Mouse (Mus musculus) midbrain, embryonic 10.5 days (tissue): ENCODE measurements around the gene Gm16440. TPM values are rescaled to one million over a fixed set of nuclear protein-coding genes. Genes with fewer than 3 reads are reported as not detected.
"Not testable (repeated sequence)": the region's sequence is repeated elsewhere in the genome, so short reads cannot be mapped to it uniquely, and the experiment has no call there.

Experiments
- DNase-seq: peaks from one replicate; pipeline ENCODE4 v3.0.0-alpha.2; 2017; ENCODE audit warnings: low spot score
- H3K27ac ChIP-seq: fragments of 300-500 bp; sonication (generic); replicated peaks from 2 replicates; pipeline ENCODE4 v1.5.1; 2016; ENCODE audit warnings: mild to moderate bottlenecking
- H3K27me3 ChIP-seq: fragments of 300-500 bp; sonication (generic); 2 replicates; pipeline ENCODE4 v1.6.1; 2016; ENCODE audit warnings: low read depth, mild to moderate bottlenecking; ENCODE audit not compliant: poor library complexity, severe bottlenecking
- H3K36me3 ChIP-seq: fragments of 300-500 bp; sonication (generic); 2 replicates; pipeline ENCODE4 v1.6.1; 2016; ENCODE audit warnings: mild to moderate bottlenecking, moderate library complexity
- H3K4me1 ChIP-seq: fragments of 300-500 bp; sonication (generic); 2 replicates; pipeline ENCODE4 v1.6.1; 2016
- H3K4me3 ChIP-seq: fragments of 300-500 bp; sonication (generic); 2 replicates; pipeline ENCODE4 v1.5.1; 2016; ENCODE audit warnings: mild to moderate bottlenecking, moderate library complexity
- H3K9me3 ChIP-seq: fragments of 300-500 bp; sonication (generic); replicated peaks from 2 replicates; pipeline ENCODE4 v1.6.1; 2016; ENCODE audit warnings: mild to moderate bottlenecking
- WGBS: fragments of 180-500 bp; shearing (Covaris S2); methylation state at CpG from one replicate; pipeline ENCODE4 v1.1.7; 2016; 5-methylcytosine and 5-hydroxymethylcytosine counted together
- polyA plus RNA-seq: library from polyadenylated mRNA; unstranded; fragments of >200 nt; fragmentation: Nextera tagmentation; extraction: Ambion mirVana; gene quantifications from 2 replicates; pipeline ENCODE4 v1.2.1, GENCODE M21; 2016

Gm16440 gene
- polyA plus RNA-seq: not detected in 2 replicates

DNA sequence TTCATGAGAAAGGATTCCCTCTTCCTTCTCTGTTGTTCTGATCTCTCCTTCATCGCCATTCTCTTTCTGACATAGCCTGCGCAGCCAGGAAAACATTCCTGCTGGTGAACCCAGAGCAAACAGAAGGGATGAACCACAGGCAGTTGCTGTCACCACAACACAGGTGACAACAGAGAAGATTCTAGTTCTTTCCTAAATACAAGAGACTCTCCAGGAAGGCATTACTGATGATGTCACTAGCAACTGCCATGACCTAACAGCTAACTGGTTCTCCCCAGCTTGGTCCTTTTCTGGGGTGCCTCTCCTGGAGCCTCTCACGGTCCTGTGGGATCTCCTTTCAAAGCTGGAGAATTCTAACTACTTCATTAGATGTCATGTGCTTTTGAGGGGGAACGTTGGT is at the start of gene Gm16440:
Gm16440 (minus strand) TSS at position 101 of the 400 bp plus-strand sequence.
- H3K4me1 ChIP-seq, H3K27ac ChIP-seq, H3K36me3 ChIP-seq, H3K4me3 ChIP-seq, H3K27me3 ChIP-seq, DNase-seq, H3K9me3 ChIP-seq: not testable (repeated sequence)
- 84% methylated on average over 2 of the region's 4 CpGs for WGBS

GRCm38 (mm10) chr14:6426766-6427165 is 36.6 kb upstream of the Gm16440 start:
- H3K36me3 ChIP-seq, H3K27ac ChIP-seq, DNase-seq, H3K4me1 ChIP-seq, H3K9me3 ChIP-seq, H3K27me3 ChIP-seq: not testable (repeated sequence)
- 12% methylated on average over 21 of the region's 42 CpGs for WGBS
- H3K4me3 ChIP-seq: peak overlapping the region; percentile 43

DNA sequence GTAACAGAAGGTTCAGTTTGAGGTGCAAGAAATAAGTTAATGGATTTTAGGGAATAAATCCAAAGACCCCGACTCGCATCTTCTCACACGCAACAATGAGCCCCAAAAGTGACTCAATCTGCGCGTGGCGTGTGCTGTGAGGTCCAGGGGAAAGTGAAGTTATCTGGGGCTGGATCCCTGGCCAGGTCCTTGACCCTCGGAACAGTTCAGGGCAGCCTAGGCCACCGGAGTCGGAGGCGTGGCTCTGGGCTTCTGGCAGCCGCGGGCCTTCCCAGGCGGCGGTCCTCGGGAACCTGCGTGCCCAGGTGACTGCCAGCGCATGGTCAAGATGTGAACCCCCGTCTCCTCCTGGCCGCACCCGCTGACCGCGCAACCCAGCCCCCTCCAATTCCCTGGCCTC is 36.2 kb upstream of the Gm16440 start:
- peak overlapping the region; percentile 43 for H3K4me3 ChIP-seq
- H3K4me1 ChIP-seq, H3K9me3 ChIP-seq, H3K36me3 ChIP-seq, H3K27me3 ChIP-seq, H3K27ac ChIP-seq: not testable (repeated sequence)
- 20% methylated on average over 22 of the region's 22 CpGs for WGBS
- peak; percentile 6 for DNase-seq

GRCm38 (mm10) chr14:6412382-6412781 is 22.3 kb upstream of the Gm16440 start, which contains the start of gene Gm3591:
TSS of gene Gm3591 (minus strand) at chr14:6412482.
- WGBS: no CpG with 5 or more reads among the region's 2 CpGs
- not testable (repeated sequence) for H3K36me3 ChIP-seq, H3K4me3 ChIP-seq, H3K27me3 ChIP-seq, DNase-seq, H3K4me1 ChIP-seq, H3K9me3 ChIP-seq, H3K27ac ChIP-seq

GRCm38 (mm10) chr14:6343578-6343977 is 46.5 kb downstream of the Gm16440 start, which contains the start of gene Gm3618:
TSS of gene Gm3618 (minus strand) at chr14:6343678.
- no CpG with 5 or more reads among the region's 10 CpGs for WGBS
- H3K9me3 ChIP-seq, H3K27me3 ChIP-seq, H3K4me3 ChIP-seq, DNase-seq, H3K27ac ChIP-seq, H3K4me1 ChIP-seq, H3K36me3 ChIP-seq: not testable (repeated sequence)

Other genes starting within 250 kb of the Gm16440 start
- not detected in 2 replicates for gene Gm21560, start 171.0 kb downstream of the Gm16440 start, polyA plus RNA-seq
- gene Gm3411, start 103.1 kb downstream of the Gm16440 start, polyA plus RNA-seq: 1.3 and 1.9 TPM in 2 replicates
- not detected in 2 replicates for gene Gm21103, start 85.5 kb downstream of the Gm16440 start, polyA plus RNA-seq
- gene Gm3618, start 46.6 kb downstream of the Gm16440 start, polyA plus RNA-seq: not detected in 2 replicates
- gene Gm3591, start 22.2 kb upstream of the Gm16440 start, polyA plus RNA-seq: 1.2 and 1.3 TPM in 2 replicates
- not detected in 2 replicates for gene Gm3594, start 54.3 kb upstream of the Gm16440 start, polyA plus RNA-seq
- gene Gm8356, start 147.0 kb upstream of the Gm16440 start, polyA plus RNA-seq: not detected in 2 replicates
- gene Gm3629, start 200.3 kb upstream of the Gm16440 start, polyA plus RNA-seq: 0.09 and 0.11 TPM in 2 replicates
- gene Gm3460, start 232.1 kb upstream of the Gm16440 start, polyA plus RNA-seq: not detected in 2 replicates